Mouse (Mus musculus) fat pad, adult 2 months (tissue): ENCODE results near the gene Nebl.
"Not testable (repeated sequence)": the region's sequence is repeated elsewhere in the genome, so short reads cannot be mapped to it uniquely, and the experiment has no call there.

Experiments
- DNase-seq: peaks from one replicate; pipeline ENCODE4 v3.0.0-alpha.2; 2011; ENCODE audit warnings: low read depth, low spot score; ENCODE audit errors: extremely low read depth

Nebl gene

GRCm38 (mm10) chr2:17295257-17295656 lies 436.0 kb downstream of the Nebl start:
- DNase-seq, result not testable (repeated sequence)
